Mouse (Mus musculus) cerebellum, adult 2 months (tissue): Measurements from ENCODE around the gene Atxn1.

ENCODE experiments used
- CTCF ChIP-seq: fragments of 200-500 bp; IDR thresholded peaks from 2 replicates; pipeline ENCODE4 v1.5.1; 2011; ENCODE audit warnings: low read depth, mild to moderate bottlenecking, control low read depth, low read length, moderate library complexity, borderline replicate concordance; ENCODE audit not compliant: insufficient read depth
- POLR2A ChIP-seq: fragments of 200-500 bp; IDR thresholded peaks from 2 replicates; pipeline ENCODE4 v1.6.1; 2011; ENCODE audit warnings: low read length, control low read depth, borderline replicate concordance; ENCODE audit not compliant: insufficient read depth

DNA sequence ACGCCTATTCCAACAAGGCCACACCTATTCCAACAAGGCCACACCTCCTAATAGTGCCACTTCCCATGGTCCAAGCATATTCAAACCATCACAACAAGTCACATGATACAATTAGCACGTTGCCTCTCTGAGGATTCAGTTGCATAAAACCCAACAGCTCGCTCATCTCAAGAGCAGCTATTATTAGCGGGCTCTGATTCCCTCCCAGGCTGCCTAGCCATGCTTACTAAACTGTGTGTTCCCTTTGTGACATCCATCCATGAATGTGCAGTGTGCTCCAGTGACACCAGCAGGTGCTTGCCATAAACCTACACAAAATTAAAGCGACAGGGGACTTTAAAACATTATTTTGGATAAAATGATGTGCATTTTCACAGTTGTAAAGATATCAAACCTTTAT lies 25.7 kb upstream of the Atxn1 start:
- TF ChIP-seq CTCF (no peak), POLR2A (no peak)
